Mouse (Mus musculus) spleen, postnatal 10 days (tissue): ENCODE data around the gene Arhgef40.
"Not testable (repeated sequence)": the region's sequence is repeated elsewhere in the genome, so short reads cannot be mapped to it uniquely, and the experiment has no call there.

Experiments
- DNase-seq, 2 experiments: peaks; one replicate each; pipeline ENCODE4 v3.0.0; 2021 to 2022; ENCODE audit warnings: low spot score in 2 of 2

Gene Arhgef40

GRCm38 (mm10) chr14:52018248-52019050 is 33.9 kb downstream of the Arhgef40 start:
- no peak for DNase-seq

- DNase-seq, result no peak
Measured at GRCm38 (mm10) chr14:52019051-52019589, 34.6 kb downstream of the Arhgef40 start.

- peak; percentile 93 to 97 for DNase-seq
Measured at GRCm38 (mm10) chr14:52019590-52020340, 35.2 kb downstream of the Arhgef40 start.

GRCm38 (mm10) chr14:52020486-52021137 is 36.1 kb downstream of the Arhgef40 start, which contains the start of gene Zfp219:
Zfp219 (minus strand) TSS chr14:52020733.
- DNase-seq, result peak; percentile 74 to 80

GRCm38 (mm10) chr14:52021138-52021529 is 36.6 kb downstream of the Arhgef40 start:
- DNase-seq, result no peak

- no peak for DNase-seq
Measured at GRCm38 (mm10) chr14:52021568-52022212, 37.2 kb downstream of the Arhgef40 start.

GRCm38 (mm10) chr14:52022244-52022708 is 37.8 kb downstream of the Arhgef40 start:
- DNase-seq, result no peak

- peak; percentile 87 to 95 for DNase-seq
Measured at GRCm38 (mm10) chr14:52022709-52023459, 38.4 kb downstream of the Arhgef40 start.

GRCm38 (mm10) chr14:52024133-52024532 is 39.6 kb downstream of the Arhgef40 start:
- DNase-seq, result no peak

- no peak for DNase-seq
Measured at GRCm38 (mm10) chr14:52026342-52026741, 41.8 kb downstream of the Arhgef40 start.

GRCm38 (mm10) chr14:52035926-52036325 is 51.4 kb downstream of the Arhgef40 start:
- no peak for DNase-seq

- DNase-seq, result no peak
Measured at GRCm38 (mm10) chr14:52039332-52039731, 54.8 kb downstream of the Arhgef40 start.

- not testable (repeated sequence) for DNase-seq
Measured at GRCm38 (mm10) chr14:52042359-52042758, 57.8 kb downstream of the Arhgef40 start, which contains the start of gene Olfr221. Olfr221 (minus strand) TSS chr14:52042459.

- no peak for DNase-seq
Measured at GRCm38 (mm10) chr14:52043446-52043845, 58.9 kb downstream of the Arhgef40 start.

GRCm38 (mm10) chr14:52044901-52045678 is 60.6 kb downstream of the Arhgef40 start:
- DNase-seq, result peak in 1 of 2 experiments; percentile 49

- DNase-seq, result no peak
Measured at GRCm38 (mm10) chr14:52045966-52046565, 61.5 kb downstream of the Arhgef40 start.

GRCm38 (mm10) chr14:52052720-52053119 is 68.2 kb downstream of the Arhgef40 start:
- DNase-seq, result not testable (repeated sequence)
